Mouse (Mus musculus) brain, adult 10 weeks (tissue): ENCODE results near the gene Tarbp1. TPM values are rescaled to one million over a fixed set of nuclear protein-coding genes. Genes with fewer than 3 reads are reported as not detected.

ENCODE experiments used
- polyA plus RNA-seq: library from polyadenylated mRNA; stranded (reverse); fragments of 350-450 nt; fragmentation: Illumina TruSeq; extraction: RNeasy Lipid Tissue Mini Kit (QIAGEN cat#74804); gene quantifications from one replicate; pipeline ENCODE4 v1.2.3, GENCODE M21; 2015; ENCODE audit warnings: low read depth, low replicate concordance

The Tarbp1 gene
- polyA plus RNA-seq: 3.6 TPM

DNA sequence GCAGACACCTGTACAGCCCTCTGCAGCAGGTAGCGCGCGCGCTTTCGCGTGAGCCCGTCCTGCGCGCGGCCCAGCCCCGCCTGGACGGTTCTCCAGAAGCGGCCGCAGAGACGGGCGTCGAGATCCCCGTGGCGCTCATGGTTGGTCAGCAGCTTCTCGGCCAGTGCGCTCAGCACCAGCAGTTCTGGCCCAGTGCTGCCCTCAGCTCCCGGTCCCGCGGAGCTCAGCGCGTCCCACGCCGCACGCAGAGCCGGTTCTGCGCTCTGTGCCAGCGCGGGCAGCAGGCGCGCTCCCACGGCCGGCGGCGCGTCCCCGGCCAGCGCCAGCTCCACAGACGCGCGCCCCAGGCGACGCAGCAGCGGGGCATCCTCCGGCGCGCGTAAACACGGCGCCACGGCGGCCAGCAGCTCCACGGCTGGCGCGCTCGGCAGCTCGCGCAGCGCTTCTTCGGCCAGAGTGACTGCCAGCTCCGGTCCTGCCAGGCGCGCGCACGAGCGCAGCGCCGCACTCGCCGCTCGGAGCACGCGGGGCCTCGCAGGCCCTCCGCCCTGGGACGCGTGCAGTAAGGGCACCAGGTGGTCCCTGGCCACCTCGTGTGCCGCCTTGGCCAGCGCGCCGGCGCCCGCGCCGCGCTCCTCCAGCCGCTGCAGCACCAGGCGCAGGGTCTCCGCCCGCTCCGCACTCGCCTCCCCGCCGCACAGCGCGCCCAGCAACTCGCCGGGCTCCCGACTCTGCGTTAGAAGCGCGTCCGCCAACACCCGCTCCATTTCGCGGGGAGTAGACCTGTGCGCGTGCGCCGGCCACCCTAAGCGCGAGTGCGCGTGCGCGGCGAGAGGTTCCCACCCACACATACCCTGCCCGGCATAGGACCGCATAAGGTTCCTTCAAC, at the start of gene Tarbp1:
Gene Tarbp1, minus strand, starts transcription at position 767 of the 889 bp plus-strand sequence.

GRCm38 (mm10) chr8:126422174-126422919, 52.5 kb downstream of the Tarbp1 start, which contains the start of gene Coa6:
Coa6 (plus strand) TSS chr8:126422515.

Other genes starting within 250 kb of the Tarbp1 start
- 23.8 TPM for gene Slc35f3, start 176.5 kb downstream of the Tarbp1 start, polyA plus RNA-seq
- gene Coa6, start 52.5 kb downstream of the Tarbp1 start, polyA plus RNA-seq: 47.2 TPM
- gene Irf2bp2, start 118.9 kb upstream of the Tarbp1 start, polyA plus RNA-seq: 14.3 TPM